Comparison of ENCODE assay signal across 9 mouse cellular contexts in genomic region chrX:11797870-11798269, GRCm38 (mm10).
DNase-seq lines count a peak whose midpoint lies in the region; ATAC-seq and TF ChIP-seq lines count a peak whose summit lies in the region.
"Had no signal": no experiment of that assay in that cellular context is flagged by ENCODE, and none has a peak within 500 bp of the region (broad histone marks: within the 10 kb centered on the region; RNA-seq: fewer than 3 reads in every experiment).

No protein-coding gene starts in this region.

- peak; percentile 40 for DNase-seq in liver, adult 2 months (ENCODE audit: extremely low read depth, low read depth, low spot score)
- DNase-seq in liver, embryonic 11.5 days (ENCODE audit: low spot score), result no peak
- peak; percentile 58 for DNase-seq in mesoderm, embryonic 11.5 days (ENCODE audit: low read depth, low spot score)
- DNase-seq in B cell, adult 2 months, result no peak
- no peak for DNase-seq in urinary bladder, postnatal 4 days (ENCODE audit: low spot score in 2 of 2)

- no peaks in the 10 kb centered on the region for H3K36me3 ChIP-seq in liver, adult 2 months (ENCODE audit: control insufficient read depth, insufficient read depth, low read length)
- H3K36me3 ChIP-seq in liver, embryonic 11.5 days (ENCODE audit: control insufficient read depth, insufficient read depth, low read length), result no peaks in the 10 kb centered on the region
- no peaks in the 10 kb centered on the region for H3K36me3 ChIP-seq in forebrain, embryonic 15.5 days
- no peaks in the 10 kb centered on the region for H3K36me3 ChIP-seq in hindbrain, embryonic 16.5 days (ENCODE audit: control insufficient read depth, insufficient read depth, low read length)

- no peak overlapping the region for H3K9ac ChIP-seq in liver, adult 2 months (ENCODE audit: low read depth, low read length)
- H3K9ac ChIP-seq in liver, embryonic 11.5 days (ENCODE audit: low read depth, low read length), result no peak overlapping the region
- H3K9ac ChIP-seq in forebrain, embryonic 15.5 days (replicated peaks), result no peak overlapping the region
- no peak overlapping the region for H3K9ac ChIP-seq in hindbrain, embryonic 16.5 days (ENCODE audit: low read depth, low read length)

- WGBS in liver, adult 2 months, result 41% methylated on average over 11 of the region's 11 CpGs
- 42% methylated on average over 11 of the region's 11 CpGs for WGBS in liver, embryonic 11.5 days
- WGBS in forebrain, embryonic 15.5 days, result 8% methylated on average over 11 of the region's 11 CpGs
- WGBS in hindbrain, embryonic 16.5 days, result 16% methylated on average over 11 of the region's 11 CpGs

- no peak for ATAC-seq in liver, embryonic 11.5 days (replicated peaks; ENCODE audit: low FRiP score)
- peak; percentile 47; the same call in 1 of the 2 replicates for ATAC-seq in forebrain, embryonic 15.5 days (replicated peaks)
- ATAC-seq in hindbrain, embryonic 16.5 days, result peak; percentile 61; the same call in 1 of the 2 replicates
- ATAC-seq in inflammation-experienced regulatory T-cells, adult 6 months, result no peak

- no peak overlapping the region for H3K4me2 ChIP-seq in liver, embryonic 11.5 days
- no peak overlapping the region for H3K4me2 ChIP-seq in forebrain, embryonic 15.5 days (replicated peaks)
- H3K4me2 ChIP-seq in hindbrain, embryonic 16.5 days (ENCODE audit: low read length), result peak overlapping the region; percentile 21; the same call in 1 of the 2 replicates

- TF ChIP-seq POLR2A in liver, adult 2 months (IDR thresholded peaks at IDR 0.05; ENCODE audit: extremely low read depth, insufficient read depth, low read length), result no peak

- no peaks in the 10 kb centered on the region for H3K79me2 ChIP-seq in liver, adult 2 months (ENCODE audit: control insufficient read depth, insufficient read depth, low read length)

- no peaks in the 10 kb centered on the region for H3K9me3 ChIP-seq in liver, embryonic 11.5 days (ENCODE audit: control insufficient read depth, low read length)
- H3K9me3 ChIP-seq in forebrain, embryonic 15.5 days, result no peaks in the 10 kb centered on the region
- H3K9me3 ChIP-seq in hindbrain, embryonic 16.5 days (ENCODE audit: control insufficient read depth, low read length), result no peaks in the 10 kb centered on the region

- no peak for TF ChIP-seq CTCF in liver, adult 2 months (IDR thresholded peaks at IDR 0.05; ENCODE audit: low read depth, low read length)

- no peak overlapping the region for H3K4me3 ChIP-seq in liver, adult 2 months (ENCODE audit: insufficient read depth, low read depth, low read length)
- H3K4me3 ChIP-seq in liver, embryonic 11.5 days (ENCODE audit: low read depth, low read length), result no peak overlapping the region
- no peak overlapping the region for H3K4me3 ChIP-seq in forebrain, embryonic 15.5 days
- H3K4me3 ChIP-seq in hindbrain, embryonic 16.5 days (ENCODE audit: low read length), result no peak overlapping the region
- H3K4me3 ChIP-seq: erythroblast, embryonic 14.5 days had no signal

- H3K4me1 ChIP-seq in liver, adult 2 months (ENCODE audit: control insufficient read depth, insufficient read depth, low read length), result no peaks in the 10 kb centered on the region
- peaks cover 4% of the 10 kb centered on the region for H3K4me1 ChIP-seq in liver, embryonic 11.5 days (replicated peaks; ENCODE audit: control insufficient read depth, insufficient read depth, low read length)
- peaks cover 23% of the 10 kb centered on the region for H3K4me1 ChIP-seq in forebrain, embryonic 15.5 days
- H3K4me1 ChIP-seq in hindbrain, embryonic 16.5 days (ENCODE audit: control insufficient read depth, insufficient read depth, low read depth, low read length), result no peaks in the 10 kb centered on the region

- no peaks in the 10 kb centered on the region for H3K27me3 ChIP-seq in liver, adult 2 months (ENCODE audit: control insufficient read depth, insufficient read depth, low read length)
- H3K27me3 ChIP-seq in liver, embryonic 11.5 days (replicated peaks; ENCODE audit: control insufficient read depth, insufficient read depth, low read length), result peaks cover 13% of the 10 kb centered on the region
- H3K27me3 ChIP-seq in forebrain, embryonic 15.5 days, result no peaks in the 10 kb centered on the region
- 0 out of 2 replicates have a peak, but pooled peaks cover 4% of the 10 kb centered on the region for H3K27me3 ChIP-seq in hindbrain, embryonic 16.5 days (replicated peaks; ENCODE audit: control insufficient read depth, insufficient read depth, low read length)

- no peak overlapping the region for H3K27ac ChIP-seq in liver, adult 2 months (replicated peaks; ENCODE audit: insufficient read depth, low read depth, low read length)
- H3K27ac ChIP-seq in liver, embryonic 11.5 days (ENCODE audit: low read depth, low read length), result no peak overlapping the region
- no peak overlapping the region; the same call in 1 of the 2 replicates for H3K27ac ChIP-seq in forebrain, embryonic 15.5 days (replicated peaks)
- H3K27ac ChIP-seq in hindbrain, embryonic 16.5 days (ENCODE audit: low read depth, low read length), result no peak overlapping the region

Comparison
In these comparisons a context has a peak if more than half of its experiments do, and no peak if none do; other contexts are left out.
1. DNase-seq: peak in liver, adult 2 months (single experiment) and mesoderm, embryonic 11.5 days (single experiment); none in liver, embryonic 11.5 days (single experiment), B cell, adult 2 months (0 of 2) and urinary bladder, postnatal 4 days (0 of 2).
2. ATAC-seq: peak in forebrain, embryonic 15.5 days (single experiment) and hindbrain, embryonic 16.5 days (single experiment); none in liver, embryonic 11.5 days (single experiment) and inflammation-experienced regulatory T-cells, adult 6 months (single experiment).